Mouse (Mus musculus) kidney, postnatal 10 days (tissue): ENCODE results near the gene Gm21972.

Source experiments
- DNase-seq: peaks from one replicate; pipeline ENCODE4 v3.0.0; 2021; ENCODE audit warnings: mixed read lengths

The Gm21972 gene

DNA sequence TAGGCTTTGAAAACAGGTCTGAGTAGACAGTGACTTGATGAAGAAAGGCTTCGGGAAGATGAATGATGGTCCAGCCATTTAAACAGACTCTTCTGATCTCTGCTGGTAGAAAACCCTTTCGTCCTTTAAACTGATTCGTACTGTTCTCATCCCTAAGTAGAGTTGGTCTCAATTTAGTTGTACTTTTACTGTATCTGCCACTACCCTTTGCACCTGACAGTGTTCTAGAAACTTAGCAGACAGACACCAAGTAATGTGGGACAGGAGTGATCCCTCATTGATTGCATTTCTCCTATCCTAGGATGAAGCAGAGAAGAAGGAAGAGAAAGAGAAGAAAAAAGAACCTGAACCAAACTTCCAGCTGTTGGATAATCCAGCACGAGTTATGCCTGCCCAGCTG is at the start of gene Gm21972:
TSS of gene Gm21972 (plus strand) at position 301 of the 400 bp plus-strand sequence.
- DNase-seq: no peak

DNA sequence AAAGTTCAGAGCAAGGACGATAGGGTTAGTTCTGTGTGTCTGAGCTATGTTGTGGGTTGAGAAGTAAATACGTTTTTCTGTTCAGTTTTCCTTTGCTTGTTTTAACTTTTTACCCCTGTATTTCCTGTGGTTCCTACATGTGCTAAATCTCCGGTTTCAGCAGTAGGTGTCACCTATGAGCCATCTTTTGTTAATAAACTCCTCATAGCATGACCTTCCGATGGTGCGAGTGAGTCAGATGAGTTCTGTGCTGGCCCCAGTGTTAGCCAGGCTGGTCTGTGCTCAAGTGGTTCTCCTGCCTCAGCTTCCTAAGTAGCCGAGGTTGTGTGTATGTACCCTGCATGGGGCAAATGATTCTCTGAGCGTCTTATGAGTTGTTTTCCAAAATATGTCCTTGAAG is 39.0 kb upstream of the Gm21972 start:
- DNase-seq: no peak

DNA sequence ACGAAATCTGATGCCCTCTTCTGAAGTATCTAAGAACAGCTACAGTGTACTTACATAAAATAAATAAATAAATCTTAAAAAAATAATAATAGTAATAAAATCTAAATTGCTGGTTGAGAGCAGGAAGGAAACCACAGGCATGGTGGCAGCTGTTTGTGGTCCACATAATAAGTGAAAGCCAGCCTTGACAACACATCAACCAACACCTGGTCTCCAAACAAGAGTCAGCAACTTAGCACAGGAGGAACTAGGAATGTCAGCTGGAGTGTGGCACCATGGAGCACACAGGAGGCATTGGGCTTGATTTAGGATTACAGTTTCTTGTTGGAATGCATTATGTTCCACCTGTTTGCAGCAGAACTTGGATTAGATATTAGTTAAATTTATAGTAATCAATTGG is 28.4 kb upstream of the Gm21972 start:
- DNase-seq: no peak

GRCm38 (mm10) chr1:86111779-86112178 is 21.7 kb upstream of the Gm21972 start, which contains the start of gene Htr2b:
Gene Htr2b, minus strand, starts transcription at chr1:86111970.
- peak; percentile 81 for DNase-seq

DNA sequence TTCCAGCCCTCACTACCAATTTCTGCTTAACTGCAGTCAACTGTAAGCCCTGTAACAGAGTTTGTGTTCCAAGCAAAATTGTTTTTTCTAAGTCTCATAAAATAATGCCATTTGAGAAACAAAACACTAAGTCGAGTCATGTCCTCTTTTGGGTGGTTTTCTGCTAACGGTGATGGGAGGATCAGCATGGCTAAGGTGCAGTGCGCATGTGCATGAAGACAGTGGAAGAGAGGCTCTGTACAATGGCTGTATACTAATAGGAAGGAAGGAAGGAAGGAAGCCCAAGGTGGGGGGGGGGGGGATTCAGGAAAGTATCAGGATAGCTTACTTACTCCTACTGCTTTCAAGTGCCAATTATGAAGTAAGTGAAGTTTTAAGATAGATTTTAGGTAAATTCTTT is 19.3 kb upstream of the Gm21972 start:
- peak; percentile 21 for DNase-seq

GRCm38 (mm10) chr1:86119549-86119948 is 13.9 kb upstream of the Gm21972 start:
- DNase-seq: no peak

DNA sequence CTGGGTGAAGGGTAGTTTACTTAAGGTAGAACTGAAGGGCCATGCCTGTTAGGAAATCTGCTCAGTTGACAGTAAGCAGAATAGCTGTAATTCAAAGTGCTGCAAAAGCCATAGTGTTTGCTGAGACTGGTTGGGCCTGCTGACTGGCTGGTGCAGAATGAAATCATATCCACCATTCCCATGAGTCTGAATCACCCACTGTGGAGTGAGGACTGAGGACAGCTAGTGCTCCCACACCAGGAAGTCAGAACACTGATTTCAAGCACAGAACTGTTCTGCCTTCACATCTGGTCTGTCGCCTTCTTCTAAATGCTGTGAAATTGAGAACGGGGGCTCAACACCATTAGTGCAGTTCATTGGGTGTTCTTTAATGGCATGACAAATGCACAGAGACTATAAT is 7.4 kb upstream of the Gm21972 start:
- no peak for DNase-seq

- no peak for DNase-seq
Measured at GRCm38 (mm10) chr1:86135315-86135714, 1.9 kb downstream of the Gm21972 start.

GRCm38 (mm10) chr1:86141081-86141480 is 7.6 kb downstream of the Gm21972 start:
- DNase-seq: no peak

- DNase-seq: no peak
Measured at GRCm38 (mm10) chr1:86143165-86143564, 9.7 kb downstream of the Gm21972 start.

DNA sequence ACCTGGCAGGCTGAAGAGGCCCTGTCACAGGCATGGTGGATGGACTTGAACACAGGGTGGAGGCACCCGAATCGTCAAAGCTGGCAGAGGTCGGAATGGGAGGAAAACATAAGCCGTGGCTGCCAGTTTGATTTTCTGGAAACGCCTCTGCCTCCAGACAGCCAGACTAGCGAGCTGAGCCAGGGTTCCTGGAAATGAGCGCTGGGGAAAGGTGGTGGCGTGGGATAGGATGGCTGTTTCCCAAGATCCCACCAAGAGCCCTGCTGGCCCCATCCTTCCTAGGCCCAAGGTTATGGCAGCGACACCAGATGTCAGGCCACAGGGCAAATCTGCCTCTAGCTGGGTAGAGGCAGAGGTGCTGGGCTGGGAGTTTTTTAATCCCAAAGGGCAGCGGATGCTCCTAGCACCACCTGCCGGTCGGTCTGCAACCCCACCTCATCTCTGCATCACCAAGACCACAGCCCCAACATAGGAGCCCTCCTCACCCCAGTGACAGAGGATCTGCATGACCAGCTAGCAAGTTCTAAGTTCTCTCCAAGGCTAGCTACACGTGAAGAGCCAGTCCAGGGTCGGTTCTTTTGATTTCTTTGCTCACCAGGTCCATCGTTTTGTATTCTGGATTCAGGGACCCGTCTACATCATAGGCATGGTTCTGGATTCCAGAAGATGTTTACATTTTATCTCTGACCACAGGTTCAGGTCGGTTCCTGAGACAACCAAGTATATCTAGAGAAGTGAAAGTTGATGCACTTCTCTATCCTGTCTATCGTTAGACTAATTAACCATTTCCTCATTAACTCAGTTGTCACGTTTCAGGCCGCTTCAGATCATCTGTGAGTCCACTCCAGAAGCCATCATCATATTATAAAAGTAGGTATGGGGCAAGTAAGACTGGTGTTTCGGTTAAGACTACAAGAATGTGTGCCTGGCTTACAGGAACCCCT is 10.8 kb downstream of the Gm21972 start:
- DNase-seq: peak; percentile 27

GRCm38 (mm10) chr1:86146293-86146692 is 12.9 kb downstream of the Gm21972 start:
- DNase-seq: no peak

GRCm38 (mm10) chr1:86147557-86147956 is 14.1 kb downstream of the Gm21972 start:
- no peak for DNase-seq

GRCm38 (mm10) chr1:86148161-86148560 is 14.7 kb downstream of the Gm21972 start:
- no peak for DNase-seq

DNA sequence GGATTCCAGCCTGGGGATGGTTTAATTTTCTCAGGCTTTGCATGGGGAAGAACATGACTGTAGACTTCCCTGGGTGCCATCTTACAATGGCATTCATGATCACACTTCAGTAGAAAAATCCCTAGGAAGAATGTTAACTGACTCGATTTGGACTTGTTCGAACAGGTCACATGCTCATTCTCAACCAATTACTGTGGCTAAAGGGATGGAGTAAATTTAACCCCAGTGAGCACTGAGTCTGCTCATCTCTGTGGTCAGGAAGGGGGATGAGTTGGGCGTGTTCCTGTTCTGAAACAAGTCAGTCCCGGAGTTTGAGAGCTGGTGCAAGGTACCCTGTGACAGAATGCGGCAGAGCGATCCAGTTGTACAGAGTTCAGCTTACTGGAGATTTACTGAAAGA is 17.5 kb downstream of the Gm21972 start:
- DNase-seq: no peak

GRCm38 (mm10) chr1:86151376-86151775 is 17.9 kb downstream of the Gm21972 start:
- no peak for DNase-seq

- no peak for DNase-seq
Measured at GRCm38 (mm10) chr1:86152618-86153017, 19.2 kb downstream of the Gm21972 start.

- DNase-seq: peak; percentile 97
Measured at GRCm38 (mm10) chr1:86154133-86154823, 20.8 kb downstream of the Gm21972 start, which contains the start of gene Armc9. Gene Armc9, plus strand, starts transcription at chr1:86154780.

DNA sequence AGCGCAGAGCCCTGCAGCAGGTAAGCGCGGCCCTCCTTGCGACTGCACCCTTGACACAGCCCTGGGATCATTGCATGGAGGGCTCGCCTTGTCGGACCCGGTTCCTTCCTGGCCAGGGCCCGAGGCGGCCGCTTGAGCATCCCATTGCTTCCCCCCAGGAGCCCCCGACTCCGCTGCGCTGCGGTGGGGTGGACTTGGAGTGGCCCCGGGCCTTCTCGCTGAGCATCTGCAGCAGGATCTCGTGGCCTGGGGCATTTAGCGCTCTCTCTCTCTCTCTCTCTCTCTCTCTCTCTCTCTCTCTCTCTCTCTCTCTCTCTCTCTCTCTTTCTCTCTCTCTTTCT is 21.4 kb downstream of the Gm21972 start:
- no peak for DNase-seq

DNA sequence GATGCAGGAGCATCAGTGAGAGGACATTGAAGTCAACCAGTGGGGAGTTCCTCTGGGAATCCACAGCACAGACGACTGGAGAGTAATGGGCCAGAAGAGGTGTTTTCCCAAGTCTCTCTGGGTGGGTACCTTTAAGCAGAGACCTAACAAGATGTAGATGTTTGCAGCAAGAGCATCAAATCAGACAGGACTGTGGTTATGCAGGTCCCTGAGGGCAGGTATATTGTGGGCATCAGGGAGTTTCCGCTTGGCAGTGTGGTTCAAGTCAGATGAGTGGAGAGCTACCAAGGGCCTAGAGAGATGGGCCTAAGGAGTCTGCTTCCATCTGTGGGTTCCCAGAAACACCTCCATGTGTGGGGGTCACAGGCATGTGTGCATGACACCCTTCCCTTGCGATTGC is 22.6 kb downstream of the Gm21972 start:
- no peak for DNase-seq

GRCm38 (mm10) chr1:86156595-86156994 is 23.2 kb downstream of the Gm21972 start:
- DNase-seq: no peak

DNA sequence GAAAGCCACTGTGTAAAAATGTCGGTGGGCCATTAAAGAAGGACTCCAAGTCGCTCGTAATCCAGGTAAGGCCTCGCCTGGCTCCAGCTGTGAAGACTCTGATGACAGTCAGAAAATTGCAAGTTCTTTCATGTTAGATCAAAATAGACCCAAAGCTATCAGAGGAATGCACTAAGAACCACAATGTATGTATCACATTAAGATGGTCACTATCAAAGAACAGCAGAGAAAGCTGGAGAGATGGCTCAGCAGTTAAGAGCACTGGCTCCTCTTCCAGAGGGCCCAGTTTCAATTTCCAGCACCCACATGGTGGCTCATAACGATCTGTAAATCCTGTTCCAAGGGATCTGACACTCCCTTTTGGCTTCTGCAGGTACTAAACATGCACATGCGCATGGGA is 26.6 kb downstream of the Gm21972 start:
- no peak for DNase-seq

- no peak for DNase-seq
Measured at GRCm38 (mm10) chr1:86160479-86160878, 27.0 kb downstream of the Gm21972 start.

DNA sequence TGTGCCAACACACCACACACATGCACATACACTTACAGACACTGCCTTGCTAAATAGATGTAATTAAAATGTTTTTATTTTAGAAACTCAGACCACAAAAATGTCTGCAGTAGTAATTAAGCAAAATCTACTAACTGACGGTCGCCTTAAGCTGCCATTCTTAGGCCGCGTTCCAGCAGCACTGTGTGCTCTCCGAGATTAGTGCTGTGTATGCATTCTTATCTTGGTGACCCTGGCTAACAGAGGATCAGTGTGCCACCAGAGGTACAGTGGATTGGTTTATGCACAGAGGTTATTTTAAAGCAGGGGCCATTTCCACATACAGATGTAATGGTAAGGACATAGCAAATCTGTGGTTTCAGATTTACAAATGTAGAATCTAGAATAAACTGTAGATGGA is 27.6 kb downstream of the Gm21972 start:
- DNase-seq: no peak
